Mouse (Mus musculus) midbrain, embryonic 10.5 days (tissue): ENCODE measurements at regions not wholly inside any gene's neighbourhood (a gene's known extent, or its start where the extent isn't known, plus 50 kb on each side); places are given as distances from the start of the nearest gene placed in this dataset.

ENCODE experiments used
- DNase-seq: peaks from one replicate; pipeline ENCODE4 v3.0.0-alpha.2; 2017; ENCODE audit warnings: low spot score
- H3K27ac ChIP-seq: fragments of 300-500 bp; sonication (generic); replicated peaks from 2 replicates; pipeline ENCODE4 v1.5.1; 2016; ENCODE audit warnings: mild to moderate bottlenecking
- H3K27me3 ChIP-seq: fragments of 300-500 bp; sonication (generic); 2 replicates; pipeline ENCODE4 v1.6.1; 2016; ENCODE audit warnings: low read depth, mild to moderate bottlenecking; ENCODE audit not compliant: poor library complexity, severe bottlenecking
- H3K36me3 ChIP-seq: fragments of 300-500 bp; sonication (generic); 2 replicates; pipeline ENCODE4 v1.6.1; 2016; ENCODE audit warnings: mild to moderate bottlenecking, moderate library complexity
- H3K4me1 ChIP-seq: fragments of 300-500 bp; sonication (generic); 2 replicates; pipeline ENCODE4 v1.6.1; 2016
- H3K4me3 ChIP-seq: fragments of 300-500 bp; sonication (generic); 2 replicates; pipeline ENCODE4 v1.5.1; 2016; ENCODE audit warnings: mild to moderate bottlenecking, moderate library complexity
- H3K9me3 ChIP-seq: fragments of 300-500 bp; sonication (generic); replicated peaks from 2 replicates; pipeline ENCODE4 v1.6.1; 2016; ENCODE audit warnings: mild to moderate bottlenecking
- WGBS: fragments of 180-500 bp; shearing (Covaris S2); methylation state at CpG from one replicate; pipeline ENCODE4 v1.1.7; 2016; 5-methylcytosine and 5-hydroxymethylcytosine counted together

GRCm38 (mm10) chr14:25181406-25181805, 277.6 kb upstream of the Zmiz1 start:
- H3K4me3 ChIP-seq, result no peak overlapping the region
- WGBS, result 66% methylated on average over 2 of the region's 2 CpGs
- no peaks in the 10 kb centered on the region for H3K36me3 ChIP-seq
- DNase-seq, result no peak
- peaks cover 23% of the 10 kb centered on the region for H3K27me3 ChIP-seq
- peaks cover 32% of the 10 kb centered on the region for H3K4me1 ChIP-seq
- no peak overlapping the region for H3K27ac ChIP-seq
- no peaks in the 10 kb centered on the region for H3K9me3 ChIP-seq

GRCm38 (mm10) chr14:25184042-25184441, 274.9 kb upstream of the Zmiz1 start:
- 79% methylated on average over 5 of the region's 5 CpGs for WGBS
- Histone ChIP-seq H3K4me1 (peaks cover 41% of the 10 kb centered on the region), H3K36me3 (no peaks in the 10 kb centered on the region), H3K9me3 (no peaks in the 10 kb centered on the region), H3K27ac (peak overlapping the region; percentile 46; the same call in 1 of the 2 replicates), H3K27me3 (peaks cover 33% of the 10 kb centered on the region), H3K4me3 (no peak overlapping the region)
- DNase-seq, result no peak

- H3K36me3 ChIP-seq, result no peaks in the 10 kb centered on the region
- H3K27ac ChIP-seq, result no peak overlapping the region
- H3K9me3 ChIP-seq, result no peaks in the 10 kb centered on the region
- 84% methylated on average over 1 of the region's 1 CpGs for WGBS
- DNase-seq, result no peak
- no peak overlapping the region for H3K4me3 ChIP-seq
- peaks cover 29% of the 10 kb centered on the region for H3K27me3 ChIP-seq
- peaks cover 36% of the 10 kb centered on the region for H3K4me1 ChIP-seq
Measured at GRCm38 (mm10) chr14:25184875-25185274, 274.1 kb upstream of the Zmiz1 start.

DNA sequence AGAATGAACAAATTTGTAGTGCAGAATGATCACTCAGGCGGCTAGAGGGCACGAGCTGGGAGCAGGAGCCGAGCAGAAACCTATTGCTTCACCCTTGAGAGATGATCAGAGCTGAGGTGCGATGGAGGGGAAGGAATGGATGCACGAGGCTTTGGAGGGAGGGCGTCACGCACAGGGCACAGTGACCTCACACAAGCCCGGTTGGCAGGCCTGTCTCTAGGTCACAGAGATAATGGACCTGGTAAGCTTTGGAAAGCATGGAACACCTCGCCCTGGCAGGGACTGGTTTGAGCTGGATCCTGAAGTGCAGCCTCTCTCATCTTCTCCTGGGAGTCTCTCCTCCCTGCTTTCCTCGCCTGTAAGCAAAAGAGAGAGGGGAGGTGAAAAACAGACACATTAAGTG, 273.4 kb upstream of the Zmiz1 start:
- Histone ChIP-seq H3K4me3 (no peak overlapping the region), H3K4me1 (peaks cover 36% of the 10 kb centered on the region), H3K36me3 (no peaks in the 10 kb centered on the region), H3K27me3 (peaks cover 29% of the 10 kb centered on the region), H3K27ac (peak overlapping the region; percentile 72), H3K9me3 (no peaks in the 10 kb centered on the region)
- DNase-seq, result peak; percentile 18
- 53% methylated on average over 10 of the region's 10 CpGs for WGBS

DNA sequence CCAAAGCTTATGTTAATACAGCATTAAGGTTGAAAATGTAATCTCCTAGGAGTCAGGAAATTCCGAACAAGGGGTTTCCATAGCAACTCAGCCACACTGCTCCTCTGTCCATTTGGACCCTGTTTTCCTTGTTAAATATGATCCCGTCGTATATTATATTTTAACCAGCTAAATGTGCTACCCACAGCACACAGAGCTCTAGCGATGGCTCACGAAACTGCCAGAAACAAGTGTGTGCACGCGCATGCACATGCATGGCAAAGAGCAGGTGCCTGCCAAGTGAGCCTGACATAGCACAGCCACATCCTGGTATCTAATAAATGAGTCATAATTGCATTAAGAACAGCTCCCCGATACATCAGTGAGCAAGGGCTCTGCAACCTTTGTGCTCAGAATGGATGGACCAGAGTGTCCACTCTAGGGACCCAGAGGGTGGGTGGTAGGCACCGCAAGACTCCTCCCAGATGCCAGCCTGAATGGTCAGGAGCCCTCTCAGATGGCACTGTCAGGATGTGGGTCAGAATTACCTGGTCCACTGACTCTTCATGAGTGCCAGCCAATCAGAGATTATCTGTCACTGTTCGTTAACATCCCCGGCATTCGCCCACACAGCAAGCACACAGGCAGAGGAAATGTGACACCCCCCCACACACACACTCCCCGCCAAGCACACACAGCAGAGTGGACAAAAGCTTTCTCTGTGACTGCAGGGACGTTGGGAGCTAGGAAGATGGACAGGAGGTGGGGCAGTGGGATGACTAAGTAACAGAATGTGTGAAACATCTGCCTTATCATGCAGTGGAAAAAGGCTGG, 272.8 kb upstream of the Zmiz1 start:
- H3K4me3 ChIP-seq, result no peak overlapping the region
- H3K27ac ChIP-seq, result peak overlapping the region; percentile 72
- DNase-seq, result peak; percentile 24
- H3K36me3 ChIP-seq, result no peaks in the 10 kb centered on the region
- H3K27me3 ChIP-seq, result peaks cover 29% of the 10 kb centered on the region
- peaks cover 36% of the 10 kb centered on the region for H3K4me1 ChIP-seq
- no peaks in the 10 kb centered on the region for H3K9me3 ChIP-seq
- WGBS, result 61% methylated on average over 14 of the region's 14 CpGs

DNA sequence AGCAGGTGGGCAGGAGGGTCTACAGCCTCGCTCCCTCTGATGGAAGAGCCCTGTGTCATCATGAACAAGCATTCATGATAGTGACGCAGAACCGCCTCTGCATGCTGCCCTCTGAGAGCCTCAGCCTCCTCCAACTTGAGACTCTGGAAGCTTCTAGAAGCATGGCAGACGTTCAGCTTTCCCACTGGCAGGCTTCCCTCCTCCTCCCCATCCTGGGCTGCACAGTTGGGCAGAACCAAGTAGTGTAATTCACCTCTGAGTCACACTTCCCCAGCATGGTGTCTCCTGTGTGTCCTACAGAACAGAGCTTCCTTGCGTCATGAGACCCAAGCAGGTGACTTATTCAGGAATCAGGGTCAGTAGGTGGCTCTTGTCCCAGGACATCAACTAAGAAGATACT, 271.3 kb upstream of the Zmiz1 start:
- WGBS, result 91% methylated on average over 5 of the region's 5 CpGs
- H3K4me1 ChIP-seq, result peaks cover 29% of the 10 kb centered on the region
- H3K36me3 ChIP-seq, result no peaks in the 10 kb centered on the region
- peaks cover 21% of the 10 kb centered on the region for H3K27me3 ChIP-seq
- H3K27ac ChIP-seq, result 0 out of 2 replicates have a peak overlapping the region, but pooled peaks have one; percentile 14
- no peak for DNase-seq
- H3K9me3 ChIP-seq, result no peaks in the 10 kb centered on the region
- no peak overlapping the region for H3K4me3 ChIP-seq

DNA sequence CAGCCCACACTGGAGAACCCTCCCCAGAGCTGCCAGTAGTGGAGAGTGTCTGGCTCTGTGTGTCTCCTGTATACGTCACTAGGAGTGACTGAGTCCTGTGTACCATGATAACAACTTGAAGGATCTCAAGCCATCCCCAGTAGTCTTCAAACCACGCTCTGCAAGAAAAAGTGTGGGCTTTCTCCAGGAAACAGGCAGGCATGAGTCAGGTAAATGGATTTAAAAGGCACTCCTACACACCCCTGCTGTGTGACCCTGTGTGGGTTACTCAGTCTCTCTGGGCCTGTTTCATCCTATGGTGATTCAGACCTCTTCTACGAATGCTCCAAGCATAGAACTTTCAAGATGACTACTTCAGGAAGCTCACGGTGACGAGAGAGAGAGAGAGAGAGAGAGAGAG, 269.7 kb upstream of the Zmiz1 start:
- Histone ChIP-seq H3K4me1 (peaks cover 29% of the 10 kb centered on the region), H3K27ac (no peak overlapping the region), H3K4me3 (no peak overlapping the region), H3K27me3 (peaks cover 21% of the 10 kb centered on the region), H3K36me3 (no peaks in the 10 kb centered on the region), H3K9me3 (no peaks in the 10 kb centered on the region)
- 93% methylated on average over 5 of the region's 5 CpGs for WGBS
- DNase-seq, result no peak

DNA sequence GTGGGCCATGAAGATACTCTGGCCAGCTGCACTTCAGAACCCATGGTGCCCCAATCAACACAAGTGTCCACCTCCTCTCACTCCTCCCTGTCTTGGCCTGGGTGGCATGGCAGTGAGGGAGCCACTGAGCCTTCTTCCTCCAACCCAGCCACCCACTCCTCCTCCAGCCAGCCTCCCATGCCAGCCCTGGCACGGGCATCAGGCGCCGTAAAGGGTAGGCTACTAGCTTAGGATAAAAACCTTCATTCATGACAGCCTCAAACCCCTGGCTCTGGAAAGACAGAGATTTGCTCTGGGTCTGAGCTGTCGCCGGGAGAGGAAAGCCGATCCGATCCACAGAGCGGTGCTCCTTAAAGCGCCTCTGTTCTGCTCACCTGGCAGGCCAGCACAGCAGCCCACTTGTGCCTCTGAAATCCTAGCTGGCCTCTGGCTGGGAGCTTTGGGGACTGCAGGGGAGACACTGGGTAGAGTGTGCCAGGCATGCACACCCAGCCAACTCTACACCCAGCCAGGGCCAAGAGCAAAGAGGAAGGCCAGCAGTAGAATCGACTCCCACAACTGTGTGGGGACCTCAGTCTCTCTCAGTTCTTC, 268.2 kb upstream of the Zmiz1 start:
- H3K27ac ChIP-seq, result peak overlapping the region; percentile 14; the same call in 1 of the 2 replicates

DNA sequence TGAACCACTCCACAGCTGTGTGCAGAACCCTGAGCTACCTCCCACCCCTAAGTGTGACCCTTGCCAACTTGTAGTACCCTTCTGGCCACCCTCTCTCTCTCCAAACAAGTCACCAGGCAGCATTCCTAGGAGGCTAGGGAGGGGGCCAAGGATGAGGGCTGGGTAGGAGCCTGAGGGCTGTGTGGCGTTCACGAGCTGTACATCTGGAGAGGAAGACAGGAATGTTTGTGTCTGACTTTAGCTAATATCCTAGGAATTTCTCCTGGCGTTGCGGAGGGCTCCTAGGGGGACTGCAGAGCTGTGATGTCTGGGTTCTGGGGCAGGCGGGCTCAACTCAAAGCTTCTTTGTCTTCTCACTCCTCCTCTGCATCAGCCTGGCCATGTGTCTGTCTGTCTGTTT, 262.2 kb upstream of the Zmiz1 start:
- 80% methylated on average over 5 of the region's 5 CpGs for WGBS
- H3K27ac ChIP-seq, result no peak overlapping the region; the same call in 1 of the 2 replicates

More for the DNA sequence above, 268.2 kb upstream of the Zmiz1 start:
- no peak for DNase-seq
- Histone ChIP-seq H3K4me1 (peaks cover 15% of the 10 kb centered on the region), H3K27me3 (peaks cover 12% of the 10 kb centered on the region; the same call in 1 of the 2 replicates), H3K4me3 (no peak overlapping the region), H3K9me3 (no peaks in the 10 kb centered on the region), H3K36me3 (no peaks in the 10 kb centered on the region)
- 90% methylated on average over 10 of the region's 10 CpGs for WGBS

DNA sequence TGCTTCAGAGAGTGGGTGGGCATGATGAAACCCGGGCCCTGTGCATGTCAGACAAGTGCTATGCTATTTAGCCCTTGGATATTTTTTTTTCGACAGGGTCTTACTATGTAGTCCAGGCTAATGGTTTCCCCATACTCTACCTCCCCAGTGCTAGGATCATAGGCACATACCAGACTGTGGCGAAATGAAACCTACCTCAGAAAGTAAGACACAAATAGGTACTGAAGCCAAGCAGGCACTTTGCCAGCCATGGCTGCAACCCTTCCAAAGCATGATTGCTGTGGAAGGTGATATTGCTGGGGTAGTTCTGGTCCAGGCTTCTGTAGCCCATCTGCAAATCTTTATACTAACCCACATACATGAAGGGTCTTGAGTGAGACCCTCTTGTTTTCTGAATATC, 259.1 kb upstream of the Zmiz1 start:
- Histone ChIP-seq H3K4me1 (peaks cover 9% of the 10 kb centered on the region), H3K36me3 (no peaks in the 10 kb centered on the region), H3K9me3 (no peaks in the 10 kb centered on the region), H3K27me3 (no peaks in the 10 kb centered on the region), H3K27ac (peak overlapping the region; percentile 55; the same call in 1 of the 2 replicates), H3K4me3 (no peak overlapping the region)
- 82% methylated on average over 3 of the region's 3 CpGs for WGBS
- no peak for DNase-seq

More for the DNA sequence above, 262.2 kb upstream of the Zmiz1 start:
- H3K4me1 ChIP-seq, result peaks cover 9% of the 10 kb centered on the region
- H3K27me3 ChIP-seq, result no peaks in the 10 kb centered on the region
- H3K36me3 ChIP-seq, result no peaks in the 10 kb centered on the region
- no peak overlapping the region for H3K4me3 ChIP-seq
- H3K9me3 ChIP-seq, result no peaks in the 10 kb centered on the region
- DNase-seq, result no peak

GRCm38 (mm10) chr14:25200656-25201179, 258.3 kb upstream of the Zmiz1 start:
- Histone ChIP-seq H3K27ac (0 out of 2 replicates have a peak overlapping the region, but pooled peaks have one; percentile 28), H3K27me3 (no peaks in the 10 kb centered on the region), H3K4me1 (peaks cover 9% of the 10 kb centered on the region), H3K9me3 (no peaks in the 10 kb centered on the region), H3K36me3 (no peaks in the 10 kb centered on the region), H3K4me3 (no peak overlapping the region)
- no peak for DNase-seq
- 76% methylated on average over 4 of the region's 4 CpGs for WGBS

GRCm38 (mm10) chr14:25202312-25202711, 256.7 kb upstream of the Zmiz1 start:
- WGBS, result 84% methylated on average over 2 of the region's 2 CpGs
- no peak for DNase-seq

DNA sequence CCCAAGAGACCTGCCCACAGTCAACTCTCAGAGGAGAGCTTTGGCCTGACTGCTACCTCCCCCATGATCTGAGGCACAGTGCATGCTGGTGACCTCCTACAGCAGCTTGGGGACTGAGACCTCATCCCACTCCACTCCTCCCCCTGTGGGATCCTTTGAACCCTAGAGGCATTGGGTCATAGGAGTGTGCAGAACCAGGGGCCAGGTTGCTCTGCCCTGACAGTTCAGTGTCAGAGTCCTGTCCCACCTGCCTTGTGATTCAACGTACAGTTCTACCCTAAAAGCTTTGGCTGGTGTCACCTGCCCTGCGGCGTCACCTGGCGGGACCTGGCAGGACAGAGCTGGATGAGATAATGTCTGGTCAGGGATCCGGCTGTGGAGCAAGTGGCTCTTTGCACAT, 254.9 kb upstream of the Zmiz1 start:
- no peak overlapping the region for H3K4me3 ChIP-seq
- 94% methylated on average over 5 of the region's 5 CpGs for WGBS
- DNase-seq, result no peak
- no peaks in the 10 kb centered on the region for H3K36me3 ChIP-seq
- H3K27ac ChIP-seq, result peak overlapping the region; percentile 30; the same call in 1 of the 2 replicates
- no peaks in the 10 kb centered on the region for H3K9me3 ChIP-seq
- no peaks in the 10 kb centered on the region for H3K27me3 ChIP-seq
- peaks cover 30% of the 10 kb centered on the region for H3K4me1 ChIP-seq

More at GRCm38 (mm10) chr14:25202312-25202711, 256.7 kb upstream of the Zmiz1 start:
- Histone ChIP-seq H3K9me3 (no peaks in the 10 kb centered on the region), H3K4me1 (peaks cover 12% of the 10 kb centered on the region), H3K4me3 (no peak overlapping the region), H3K27me3 (no peaks in the 10 kb centered on the region), H3K36me3 (no peaks in the 10 kb centered on the region), H3K27ac (no peak overlapping the region)
